Mouse (Mus musculus) myocyte (in vitro differentiated cells): ENCODE results near the gene Eif4g3. TPM values are rescaled to one million over a fixed set of nuclear protein-coding genes. Genes with fewer than 3 reads are reported as not detected.

Experiments
- H3K27me3 ChIP-seq: one replicate; pipeline ENCODE4 v1.6.1; 2011; ENCODE audit not compliant: control insufficient read depth, insufficient read depth, insufficient read length
- H3K36me3 ChIP-seq: one replicate; pipeline ENCODE4 v1.6.1; 2011; ENCODE audit not compliant: control insufficient read depth, insufficient read depth
- H3K4me2 ChIP-seq: one replicate; pipeline ENCODE4 v1.6.1; 2011; ENCODE audit warnings: low read depth, control low read depth
- H3K4me3 ChIP-seq: one replicate; pipeline ENCODE4 v1.5.1; 2011; ENCODE audit warnings: mild to moderate bottlenecking, control low read depth, moderate library complexity
- H3K79me2 ChIP-seq: one replicate; pipeline ENCODE4 v1.6.1; 2011; ENCODE audit not compliant: control insufficient read depth, insufficient read depth
- H3ac ChIP-seq: one replicate; pipeline ENCODE4 v1.6.1; 2011; ENCODE audit not compliant: control insufficient read depth, insufficient read length
- CEBPB ChIP-seq: IDR thresholded peaks from 2 replicates; pipeline ENCODE4 v1.6.1; 2011; ENCODE audit warnings: mild to moderate bottlenecking, moderate library complexity; ENCODE audit not compliant: poor library complexity, insufficient read depth, severe bottlenecking
- E2F4 ChIP-seq: IDR thresholded peaks from one replicate; pipeline ENCODE4 v1.6.1; 2011; ENCODE audit warnings: mild to moderate bottlenecking, control low read depth, moderate library complexity; ENCODE audit not compliant: insufficient read depth
- MAX ChIP-seq: IDR thresholded peaks from one replicate; pipeline ENCODE4 v1.6.1; 2011; ENCODE audit warnings: low read depth, mild to moderate bottlenecking, control low read depth
- MYOD1 ChIP-seq, 3 experiments: IDR thresholded peaks; one replicate each; pipeline ENCODE4 v1.6.1; 2011; ENCODE audit warnings: control low read depth in 2 of 3, low read depth in 2 of 3, mild to moderate bottlenecking in 2 of 3, moderate library complexity in 1 of 3; ENCODE audit not compliant: insufficient read length in 2 of 3, control insufficient read depth in 1 of 3
- MYOG ChIP-seq, 3 experiments: IDR thresholded peaks; one replicate each; pipeline ENCODE4 v1.6.1; 2011; ENCODE audit warnings: control low read depth in 2 of 3, low read depth in 2 of 3, mild to moderate bottlenecking in 2 of 3; ENCODE audit not compliant: insufficient read length in 2 of 3, control insufficient read depth in 1 of 3, insufficient read depth in 1 of 3
- POLR2A ChIP-seq: IDR thresholded peaks from one replicate; pipeline ENCODE4 v1.6.1; 2011; ENCODE audit warnings: low read depth, mild to moderate bottlenecking, control low read depth, moderate library complexity; ENCODE audit not compliant: insufficient read length
- POLR2AphosphoS2 ChIP-seq: IDR thresholded peaks from one replicate; pipeline ENCODE4 v1.6.1; 2011; ENCODE audit warnings: low read depth, control low read depth; ENCODE audit not compliant: insufficient read length
- REST ChIP-seq: IDR thresholded peaks from one replicate; pipeline ENCODE4 v1.6.1; 2011; ENCODE audit warnings: mild to moderate bottlenecking, control low read depth, moderate library complexity; ENCODE audit not compliant: insufficient read depth, insufficient read length
- SRF ChIP-seq: IDR thresholded peaks from one replicate; pipeline ENCODE4 v1.6.1; 2011; ENCODE audit warnings: low read depth; ENCODE audit not compliant: control insufficient read depth, insufficient read length
- TCF12 ChIP-seq: IDR thresholded peaks from one replicate; pipeline ENCODE4 v1.6.1; 2011; ENCODE audit warnings: mild to moderate bottlenecking, control low read depth; ENCODE audit not compliant: poor library complexity, insufficient read depth, severe bottlenecking
- TCF3 ChIP-seq: IDR thresholded peaks from one replicate; pipeline ENCODE4 v1.6.1; 2011; ENCODE audit warnings: low read depth, control low read depth; ENCODE audit not compliant: insufficient read length
- USF1 ChIP-seq: IDR thresholded peaks from one replicate; pipeline ENCODE4 v1.6.1; 2011; ENCODE audit warnings: low read depth, mild to moderate bottlenecking, control low read depth, moderate library complexity
- polyA plus RNA-seq: library from polyadenylated mRNA; unstranded; fragments of >200 nt; fragmentation: generic; extraction: Trizol; gene quantifications from one replicate; pipeline ENCODE4 v1.2.1, GENCODE M21; 2012; ENCODE audit warnings: missing spikeins

The Eif4g3 gene
- polyA plus RNA-seq, 1 experiment, result 32.9 TPM

- Histone ChIP-seq H3K27me3 (no peaks in the 10 kb centered on the region), H3K4me2 (peak overlapping the region; percentile 79), H3K4me3 (peak overlapping the region; percentile 83), H3ac (peak overlapping the region; percentile 59), H3K79me2 (peaks cover 28% of the 10 kb centered on the region), H3K36me3 (no peaks in the 10 kb centered on the region)
- TF ChIP-seq POLR2A (peak; percentile 90), TCF3 (no peak), CEBPB (no peak), MYOD1 (IDR thresholded peaks at IDR 0.05; ENCODE audit: control insufficient read depth in 1 of 3, insufficient read length in 2 of 3, low read depth in 2 of 3) (no peak), POLR2AphosphoS2 (peak; percentile 89), MAX (no peak), MYOG (IDR thresholded peaks at IDR 0.05; ENCODE audit: control insufficient read depth in 1 of 3, insufficient read depth in 1 of 3, insufficient read length in 2 of 3, low read depth in 2 of 3) (no peak), TCF12 (no peak), E2F4 (no peak), REST (no peak), SRF (no peak), USF1 (no peak)
These were observed 503 bp downstream of the Eif4g3 start for GRCm38 (mm10) chr4:137993291-137993758.

- Histone ChIP-seq H3K27me3 (no peaks in the 10 kb centered on the region), H3K79me2 (peaks cover 32% of the 10 kb centered on the region), H3K36me3 (peaks cover 5% of the 10 kb centered on the region), H3ac (peak overlapping the region; percentile 59), H3K4me2 (peak overlapping the region; percentile 92), H3K4me3 (peak overlapping the region; percentile 83)
- no peak for TF ChIP-seq CEBPB
- no peak for TF ChIP-seq POLR2AphosphoS2
- TF ChIP-seq TCF3, result no peak
- no peak for TF ChIP-seq E2F4
- no peak for TF ChIP-seq POLR2A
- TF ChIP-seq SRF, result no peak
- no peak for TF ChIP-seq MYOD1 (IDR thresholded peaks at IDR 0.05; ENCODE audit: control insufficient read depth in 1 of 3, insufficient read length in 2 of 3, low read depth in 2 of 3)
- no peak for TF ChIP-seq MYOG (IDR thresholded peaks at IDR 0.05; ENCODE audit: control insufficient read depth in 1 of 3, insufficient read depth in 1 of 3, insufficient read length in 2 of 3, low read depth in 2 of 3)
- no peak for TF ChIP-seq TCF12
- no peak for TF ChIP-seq USF1
- no peak for TF ChIP-seq REST
- no peak for TF ChIP-seq MAX
These were observed 1.2 kb downstream of the Eif4g3 start for GRCm38 (mm10) chr4:137993821-137994561.

- peak overlapping the region; percentile 83 for H3K4me3 ChIP-seq
- TF ChIP-seq MYOD1 (IDR thresholded peaks at IDR 0.05; ENCODE audit: control insufficient read depth in 1 of 3, insufficient read length in 2 of 3, low read depth in 2 of 3), result no peak
- TF ChIP-seq TCF12, result no peak
- TF ChIP-seq SRF, result no peak
- no peak for TF ChIP-seq MYOG (IDR thresholded peaks at IDR 0.05; ENCODE audit: control insufficient read depth in 1 of 3, insufficient read depth in 1 of 3, insufficient read length in 2 of 3, low read depth in 2 of 3)
- no peak for TF ChIP-seq TCF3
- TF ChIP-seq REST, result no peak
- no peak for TF ChIP-seq POLR2A
- TF ChIP-seq USF1, result no peak
- no peak for TF ChIP-seq POLR2AphosphoS2
- TF ChIP-seq CEBPB, result no peak
- no peak for TF ChIP-seq MAX
- no peak for TF ChIP-seq E2F4
- peaks cover 38% of the 10 kb centered on the region for H3K79me2 ChIP-seq
- peaks cover 9% of the 10 kb centered on the region for H3K36me3 ChIP-seq
- H3ac ChIP-seq, result peak overlapping the region; percentile 59
- H3K27me3 ChIP-seq, result no peaks in the 10 kb centered on the region
- H3K4me2 ChIP-seq, result peak overlapping the region; percentile 92
These were observed 1.9 kb downstream of the Eif4g3 start for GRCm38 (mm10) chr4:137994562-137995336.

- no peak for TF ChIP-seq USF1
- no peak for TF ChIP-seq MAX
- H3K27me3 ChIP-seq, result no peaks in the 10 kb centered on the region
- peaks cover 42% of the 10 kb centered on the region for H3K79me2 ChIP-seq
- H3K4me3 ChIP-seq, result peak overlapping the region; percentile 83
- no peak overlapping the region for H3ac ChIP-seq
- H3K36me3 ChIP-seq, result peaks cover 14% of the 10 kb centered on the region
- H3K4me2 ChIP-seq, result peak overlapping the region; percentile 92
These were observed 2.6 kb downstream of the Eif4g3 start for GRCm38 (mm10) chr4:137995399-137995798.
